Mouse (Mus musculus) lung, embryonic 16.5 days (tissue): ENCODE results near the gene Spata13. TPM values are rescaled to one million over a fixed set of nuclear protein-coding genes. Genes with fewer than 3 reads are reported as not detected.

Experiments
- ATAC-seq: fragments of 200-750 bp; cut with Nextera tagmentation; 2 replicates; pipeline ENCODE4 v1.8.0; 2017; ENCODE audit warnings: low read depth, mild to moderate bottlenecking, moderate library complexity
- H3K27ac ChIP-seq: fragments of 300-500 bp; sonication (generic); 2 replicates; pipeline ENCODE4 v1.5.1; 2014; ENCODE audit warnings: mild to moderate bottlenecking, control low read depth, low read length
- H3K27me3 ChIP-seq: fragments of 300-500 bp; sonication (generic); 2 replicates; pipeline ENCODE4 v1.6.1; 2014; ENCODE audit warnings: low read depth, low read length, mixed read lengths; ENCODE audit not compliant: control insufficient read depth, insufficient read depth
- H3K36me3 ChIP-seq: fragments of 300-500 bp; sonication (generic); 2 replicates; pipeline ENCODE4 v1.6.1; 2014; ENCODE audit warnings: low read length; ENCODE audit not compliant: control insufficient read depth, insufficient read depth
- H3K4me1 ChIP-seq: fragments of 300-500 bp; sonication (generic); replicated peaks from 2 replicates; pipeline ENCODE4 v1.6.1; 2014; ENCODE audit warnings: low read length, mixed read lengths; ENCODE audit not compliant: control insufficient read depth, insufficient read depth
- H3K4me2 ChIP-seq: fragments of 300-500 bp; sonication (generic); 2 replicates; pipeline ENCODE4 v1.6.1; 2014; ENCODE audit warnings: low read depth, low read length, control low read depth
- H3K4me3 ChIP-seq: fragments of 300-500 bp; sonication (generic); 2 replicates; pipeline ENCODE4 v1.5.1; 2014; ENCODE audit warnings: mild to moderate bottlenecking, low read length, control low read depth
- H3K9ac ChIP-seq: fragments of 300-500 bp; sonication (generic); 2 replicates; pipeline ENCODE4 v1.6.1; 2014; ENCODE audit warnings: low read length, control low read depth
- H3K9me3 ChIP-seq: fragments of 300-500 bp; sonication (generic); 2 replicates; pipeline ENCODE4 v1.6.1; 2016; ENCODE audit warnings: low read length; ENCODE audit not compliant: control insufficient read depth
- WGBS: fragments of 180-500 bp; shearing (Covaris S2); extraction: QIAGEN DNeasy Blood & Tissue Kit; methylation state at CpG from one replicate; pipeline ENCODE4 v1.1.7; 2014; 5-methylcytosine and 5-hydroxymethylcytosine counted together
- polyA plus RNA-seq: library from polyadenylated mRNA; unstranded; fragments of >200 nt; fragmentation: Nextera tagmentation; extraction: Ambion mirVana; gene quantifications from 2 replicates; pipeline ENCODE4 v1.2.1, GENCODE M21; 2015

Spata13 gene
- polyA plus RNA-seq, 1 experiment from 2014 or later, result 17.9 TPM

GRCm38 (mm10) chr14:60607743-60608142, 26.1 kb upstream of the Spata13 start:
- H3K36me3 ChIP-seq, result no peaks in the 10 kb centered on the region
- ATAC-seq, result no peak
- no peaks in the 10 kb centered on the region for H3K27me3 ChIP-seq
- no peak overlapping the region for H3K4me2 ChIP-seq
- WGBS, result 59% methylated on average over 4 of the region's 4 CpGs
- H3K4me1 ChIP-seq, result peaks cover 13% of the 10 kb centered on the region
- H3K9me3 ChIP-seq, result no peaks in the 10 kb centered on the region
- H3K9ac ChIP-seq, result no peak overlapping the region
- H3K27ac ChIP-seq, result no peak overlapping the region
- H3K4me3 ChIP-seq, result no peak overlapping the region

- 56% methylated on average over 1 of the region's 1 CpGs for WGBS
These were observed 24.6 kb upstream of the Spata13 start for GRCm38 (mm10) chr14:60609160-60609559.

GRCm38 (mm10) chr14:60612671-60613070, 21.1 kb upstream of the Spata13 start:
- H3K36me3 ChIP-seq, result no peaks in the 10 kb centered on the region
- H3K4me2 ChIP-seq, result no peak overlapping the region
- no peak overlapping the region for H3K27ac ChIP-seq
- H3K4me1 ChIP-seq, result no peaks in the 10 kb centered on the region
- H3K9ac ChIP-seq, result no peak overlapping the region
- H3K9me3 ChIP-seq, result no peaks in the 10 kb centered on the region
- no peaks in the 10 kb centered on the region for H3K27me3 ChIP-seq
- H3K4me3 ChIP-seq, result no peak overlapping the region
- no peak for ATAC-seq
- WGBS, result 51% methylated on average over 7 of the region's 7 CpGs

More at GRCm38 (mm10) chr14:60609160-60609559, 24.6 kb upstream of the Spata13 start:
- Histone ChIP-seq H3K9ac (no peak overlapping the region), H3K9me3 (no peaks in the 10 kb centered on the region), H3K4me2 (no peak overlapping the region), H3K36me3 (no peaks in the 10 kb centered on the region), H3K4me3 (no peak overlapping the region), H3K27me3 (no peaks in the 10 kb centered on the region), H3K27ac (no peak overlapping the region), H3K4me1 (peaks cover 13% of the 10 kb centered on the region)
- ATAC-seq, result no peak

GRCm38 (mm10) chr14:60621076-60621475, 12.7 kb upstream of the Spata13 start:
- Histone ChIP-seq H3K27me3 (no peaks in the 10 kb centered on the region), H3K9ac (no peak overlapping the region), H3K36me3 (no peaks in the 10 kb centered on the region), H3K4me2 (no peak overlapping the region), H3K27ac (no peak overlapping the region), H3K4me1 (no peaks in the 10 kb centered on the region), H3K9me3 (no peaks in the 10 kb centered on the region), H3K4me3 (no peak overlapping the region)
- no peak for ATAC-seq
- 17% methylated on average over 9 of the region's 9 CpGs for WGBS

- Histone ChIP-seq H3K36me3 (no peaks in the 10 kb centered on the region), H3K4me3 (no peak overlapping the region), H3K27ac (no peak overlapping the region), H3K9ac (no peak overlapping the region), H3K4me1 (no peaks in the 10 kb centered on the region; the same call in 1 of the 2 replicates), H3K4me2 (no peak overlapping the region), H3K27me3 (no peaks in the 10 kb centered on the region), H3K9me3 (no peaks in the 10 kb centered on the region)
- ATAC-seq, result no peak
- 68% methylated on average over 6 of the region's 6 CpGs for WGBS
These were observed 8.3 kb upstream of the Spata13 start for GRCm38 (mm10) chr14:60625486-60625885.

- peaks cover 2% of the 10 kb centered on the region; the same call in 1 of the 2 replicates for H3K27me3 ChIP-seq
- H3K9me3 ChIP-seq, result no peaks in the 10 kb centered on the region
- H3K9ac ChIP-seq, result no peak overlapping the region
- H3K27ac ChIP-seq, result no peak overlapping the region
- no peak overlapping the region for H3K4me3 ChIP-seq
- 63% methylated on average over 9 of the region's 9 CpGs for WGBS
- no peak for ATAC-seq
- H3K4me2 ChIP-seq, result no peak overlapping the region
- H3K36me3 ChIP-seq, result no peaks in the 10 kb centered on the region
- H3K4me1 ChIP-seq, result peaks cover 4% of the 10 kb centered on the region
These were observed 3.8 kb upstream of the Spata13 start for GRCm38 (mm10) chr14:60629887-60630460.

- H3K4me2 ChIP-seq, result no peak overlapping the region
- no peak overlapping the region for H3K27ac ChIP-seq
- H3K36me3 ChIP-seq, result no peaks in the 10 kb centered on the region
- H3K9ac ChIP-seq, result no peak overlapping the region
- no peaks in the 10 kb centered on the region for H3K9me3 ChIP-seq
- H3K4me3 ChIP-seq, result no peak overlapping the region
- H3K27me3 ChIP-seq, result peaks cover 2% of the 10 kb centered on the region; the same call in 1 of the 2 replicates
- H3K4me1 ChIP-seq, result peaks cover 12% of the 10 kb centered on the region
- 73% methylated on average over 4 of the region's 4 CpGs for WGBS
- no peak for ATAC-seq
These were observed 2.8 kb upstream of the Spata13 start for GRCm38 (mm10) chr14:60630981-60631380.

- Histone ChIP-seq H3K9me3 (no peaks in the 10 kb centered on the region), H3K36me3 (no peaks in the 10 kb centered on the region), H3K4me3 (peak overlapping the region; percentile 68), H3K4me1 (peaks cover 24% of the 10 kb centered on the region), H3K27me3 (peaks cover 2% of the 10 kb centered on the region; the same call in 1 of the 2 replicates), H3K4me2 (peak overlapping the region; percentile 94), H3K9ac (peak overlapping the region; percentile 72), H3K27ac (peak overlapping the region; percentile 87)
- peak; percentile 75 for ATAC-seq
- WGBS, result under 1% methylated on average over 40 of the region's 45 CpGs
These were observed 1.3 kb downstream of the Spata13 start for GRCm38 (mm10) chr14:60634877-60635771.

GRCm38 (mm10) chr14:60635911-60636607, 2.3 kb downstream of the Spata13 start:
- Histone ChIP-seq H3K36me3 (no peaks in the 10 kb centered on the region), H3K4me2 (peak overlapping the region; percentile 94), H3K9me3 (no peaks in the 10 kb centered on the region), H3K4me1 (peaks cover 24% of the 10 kb centered on the region), H3K4me3 (peak overlapping the region; percentile 68), H3K27me3 (peaks cover 2% of the 10 kb centered on the region; the same call in 1 of the 2 replicates), H3K27ac (no peak overlapping the region), H3K9ac (peak overlapping the region; percentile 72)
- WGBS, result 14% methylated on average over 14 of the region's 14 CpGs
- ATAC-seq, result no peak
